Mouse (Mus musculus): ENCODE data around the gene Tomm70a. TPM values are rescaled to one million over a fixed set of nuclear protein-coding genes. Genes with fewer than 3 reads are reported as not detected.
A peak's percentile ranks its signal among the peaks of the same experiment; 100 is the strongest.

Gene Tomm70a
- polyA plus RNA-seq, 1 experiment from 2014 or later = 39.0 TPM

GRCm38 (mm10) chr16:57106185-57106960 is 15.1 kb upstream of the Tomm70a start:
- Histone ChIP-seq H3K4me3 (ENCODE audit: low read length) (no peak overlapping the region), H3K9me3 (replicated peaks; ENCODE audit: control insufficient read depth, low read length) (no peaks in the 10 kb centered on the region), H3K36me3 (ENCODE audit: control insufficient read depth, insufficient read depth) (no peaks in the 10 kb centered on the region), H3K9ac (ENCODE audit: low read length) (no peak overlapping the region), H3K27me3 (ENCODE audit: control insufficient read depth, insufficient read depth, low read length) (no peaks in the 10 kb centered on the region), H3K27ac (ENCODE audit: low read length) (no peak overlapping the region), H3K4me2 (ENCODE audit: low read depth, low read length) (no peak overlapping the region), H3K4me1 (ENCODE audit: control insufficient read depth, insufficient read depth, low read length) (no peaks in the 10 kb centered on the region)
- WGBS = 66% methylated on average over 5 of the region's 5 CpGs
- ATAC-seq (replicated peaks; ENCODE audit: extremely low read depth, insufficient read depth, low FRiP score) = no peak

GRCm38 (mm10) chr16:57116066-57116465 is 5.4 kb upstream of the Tomm70a start:
- Histone ChIP-seq H3K36me3 (ENCODE audit: control insufficient read depth, insufficient read depth) (no peaks in the 10 kb centered on the region), H3K27me3 (ENCODE audit: control insufficient read depth, insufficient read depth, low read length) (no peaks in the 10 kb centered on the region), H3K4me1 (ENCODE audit: control insufficient read depth, insufficient read depth, low read length) (no peaks in the 10 kb centered on the region), H3K9me3 (replicated peaks; ENCODE audit: control insufficient read depth, low read length) (no peaks in the 10 kb centered on the region), H3K27ac (ENCODE audit: low read length) (no peak overlapping the region), H3K4me3 (ENCODE audit: low read length) (no peak overlapping the region), H3K4me2 (ENCODE audit: low read depth, low read length) (no peak overlapping the region), H3K9ac (ENCODE audit: low read length) (no peak overlapping the region)
- no peak for ATAC-seq (replicated peaks; ENCODE audit: extremely low read depth, insufficient read depth, low FRiP score)

- ATAC-seq (replicated peaks; ENCODE audit: extremely low read depth, insufficient read depth, low FRiP score) = no peak
- no peaks in the 10 kb centered on the region for H3K27me3 ChIP-seq (ENCODE audit: control insufficient read depth, insufficient read depth, low read length)
These were observed 3.9 kb upstream of the Tomm70a start for GRCm38 (mm10) chr16:57117562-57117961.

GRCm38 (mm10) chr16:57121816-57122415 is 413 bp downstream of the Tomm70a start:
- WGBS = under 1% methylated on average over 59 of the region's 59 CpGs
- Histone ChIP-seq H3K4me2 (ENCODE audit: low read depth, low read length) (peak overlapping the region; percentile 75), H3K27ac (ENCODE audit: low read length) (peak overlapping the region; percentile 95), H3K27me3 (ENCODE audit: control insufficient read depth, insufficient read depth, low read length) (no peaks in the 10 kb centered on the region), H3K36me3 (ENCODE audit: control insufficient read depth, insufficient read depth) (no peaks in the 10 kb centered on the region), H3K9ac (ENCODE audit: low read length) (peak overlapping the region; percentile 99), H3K4me3 (ENCODE audit: low read length) (peak overlapping the region; percentile 98), H3K9me3 (replicated peaks; ENCODE audit: control insufficient read depth, low read length) (no peaks in the 10 kb centered on the region), H3K4me1 (ENCODE audit: control insufficient read depth, insufficient read depth, low read length) (peaks cover 15% of the 10 kb centered on the region)
- ATAC-seq (replicated peaks; ENCODE audit: extremely low read depth, insufficient read depth, low FRiP score) = peak; percentile 21

More at GRCm38 (mm10) chr16:57117562-57117961, 3.9 kb upstream of the Tomm70a start:
- Histone ChIP-seq H3K4me3 (ENCODE audit: low read length) (no peak overlapping the region), H3K4me2 (ENCODE audit: low read depth, low read length) (no peak overlapping the region), H3K9ac (ENCODE audit: low read length) (no peak overlapping the region), H3K4me1 (ENCODE audit: control insufficient read depth, insufficient read depth, low read length) (peaks cover under 1% of the 10 kb centered on the region), H3K27ac (ENCODE audit: low read length) (no peak overlapping the region), H3K36me3 (ENCODE audit: control insufficient read depth, insufficient read depth) (no peaks in the 10 kb centered on the region), H3K9me3 (replicated peaks; ENCODE audit: control insufficient read depth, low read length) (no peaks in the 10 kb centered on the region)
- WGBS = 70% methylated on average over 2 of the region's 2 CpGs

- no peak overlapping the region for H3K27ac ChIP-seq (ENCODE audit: low read length)
These were observed 1.4 kb downstream of the Tomm70a start for GRCm38 (mm10) chr16:57122682-57123445.

GRCm38 (mm10) chr16:57126268-57126667 is 4.8 kb downstream of the Tomm70a start:
- no peak for ATAC-seq (replicated peaks; ENCODE audit: extremely low read depth, insufficient read depth, low FRiP score)
- H3K27me3 ChIP-seq (ENCODE audit: control insufficient read depth, insufficient read depth, low read length) = no peaks in the 10 kb centered on the region
- 47% methylated on average over 4 of the region's 4 CpGs for WGBS

More at GRCm38 (mm10) chr16:57122682-57123445, 1.4 kb downstream of the Tomm70a start:
- H3K9me3 ChIP-seq (replicated peaks; ENCODE audit: control insufficient read depth, low read length) = no peaks in the 10 kb centered on the region
- H3K9ac ChIP-seq (ENCODE audit: low read length) = peak overlapping the region; percentile 99
- peak overlapping the region; percentile 75 for H3K4me2 ChIP-seq (ENCODE audit: low read depth, low read length)
- H3K4me3 ChIP-seq (ENCODE audit: low read length) = peak overlapping the region; percentile 98
- 36% methylated on average over 6 of the region's 6 CpGs for WGBS
- H3K27me3 ChIP-seq (ENCODE audit: control insufficient read depth, insufficient read depth, low read length) = no peaks in the 10 kb centered on the region
- H3K36me3 ChIP-seq (ENCODE audit: control insufficient read depth, insufficient read depth) = no peaks in the 10 kb centered on the region
- H3K4me1 ChIP-seq (ENCODE audit: control insufficient read depth, insufficient read depth, low read length) = peaks cover 20% of the 10 kb centered on the region
- no peak for ATAC-seq (replicated peaks; ENCODE audit: extremely low read depth, insufficient read depth, low FRiP score)

GRCm38 (mm10) chr16:57127825-57128224 is 6.3 kb downstream of the Tomm70a start:
- Histone ChIP-seq H3K4me3 (ENCODE audit: low read length) (no peak overlapping the region), H3K9ac (ENCODE audit: low read length) (no peak overlapping the region), H3K4me1 (ENCODE audit: control insufficient read depth, insufficient read depth, low read length) (peaks cover 18% of the 10 kb centered on the region), H3K4me2 (ENCODE audit: low read depth, low read length) (no peak overlapping the region), H3K36me3 (ENCODE audit: control insufficient read depth, insufficient read depth) (no peaks in the 10 kb centered on the region), H3K27ac (ENCODE audit: low read length) (no peak overlapping the region), H3K27me3 (ENCODE audit: control insufficient read depth, insufficient read depth, low read length) (no peaks in the 10 kb centered on the region), H3K9me3 (replicated peaks; ENCODE audit: control insufficient read depth, low read length) (no peaks in the 10 kb centered on the region)
- no peak for ATAC-seq (replicated peaks; ENCODE audit: extremely low read depth, insufficient read depth, low FRiP score)
- 61% methylated on average over 2 of the region's 2 CpGs for WGBS

More at GRCm38 (mm10) chr16:57126268-57126667, 4.8 kb downstream of the Tomm70a start:
- Histone ChIP-seq H3K9ac (ENCODE audit: low read length) (no peak overlapping the region), H3K4me1 (ENCODE audit: control insufficient read depth, insufficient read depth, low read length) (peaks cover 21% of the 10 kb centered on the region), H3K27ac (ENCODE audit: low read length) (no peak overlapping the region), H3K36me3 (ENCODE audit: control insufficient read depth, insufficient read depth) (no peaks in the 10 kb centered on the region), H3K9me3 (replicated peaks; ENCODE audit: control insufficient read depth, low read length) (no peaks in the 10 kb centered on the region), H3K4me3 (ENCODE audit: low read length) (no peak overlapping the region), H3K4me2 (ENCODE audit: low read depth, low read length) (no peak overlapping the region)

- Histone ChIP-seq H3K9ac (ENCODE audit: low read length) (no peak overlapping the region), H3K27ac (ENCODE audit: low read length) (no peak overlapping the region), H3K4me3 (ENCODE audit: low read length) (no peak overlapping the region), H3K9me3 (replicated peaks; ENCODE audit: control insufficient read depth, low read length) (no peaks in the 10 kb centered on the region), H3K4me2 (ENCODE audit: low read depth, low read length) (no peak overlapping the region), H3K27me3 (ENCODE audit: control insufficient read depth, insufficient read depth, low read length) (no peaks in the 10 kb centered on the region), H3K4me1 (ENCODE audit: control insufficient read depth, insufficient read depth, low read length) (peaks cover 6% of the 10 kb centered on the region; the same call in 1 of the 2 replicates), H3K36me3 (ENCODE audit: control insufficient read depth, insufficient read depth) (peaks cover 7% of the 10 kb centered on the region; the same call in 1 of the 2 replicates)
- 78% methylated on average over 3 of the region's 3 CpGs for WGBS
- no peak for ATAC-seq (replicated peaks; ENCODE audit: extremely low read depth, insufficient read depth, low FRiP score)
These were observed 9.4 kb downstream of the Tomm70a start for GRCm38 (mm10) chr16:57130752-57131400.
